Mouse (Mus musculus) intestine, embryonic 15.5 days (tissue): Measurements from ENCODE around the gene Ano9. TPM values are rescaled to one million over a fixed set of nuclear protein-coding genes. Genes with fewer than 3 reads are reported as not detected.
A peak's percentile ranks its signal among the peaks of the same experiment; 100 is the strongest.

Source experiments
- ATAC-seq: fragments of 200-750 bp; cut with Nextera tagmentation; 2 replicates; pipeline ENCODE4 v1.8.0; 2017; ENCODE audit warnings: moderate TSS enrichment, moderate library complexity
- H3K27ac ChIP-seq: fragments of 300-500 bp; sonication (generic); 2 replicates; pipeline ENCODE4 v1.5.1; 2015; ENCODE audit warnings: mild to moderate bottlenecking, inconsistent platforms
- H3K27me3 ChIP-seq: fragments of 300-500 bp; sonication (generic); replicated peaks from 2 replicates; pipeline ENCODE4 v1.6.1; 2015; ENCODE audit warnings: inconsistent platforms
- H3K36me3 ChIP-seq: fragments of 300-500 bp; sonication (generic); 2 replicates; pipeline ENCODE4 v1.6.1; 2015; ENCODE audit warnings: inconsistent platforms
- H3K4me1 ChIP-seq: fragments of 300-500 bp; sonication (generic); replicated peaks from 2 replicates; pipeline ENCODE4 v1.6.1; 2015; ENCODE audit warnings: inconsistent platforms
- H3K4me2 ChIP-seq: fragments of 300-500 bp; sonication (generic); replicated peaks from 2 replicates; pipeline ENCODE4 v1.6.1; 2015; ENCODE audit warnings: mild to moderate bottlenecking, inconsistent platforms
- H3K4me3 ChIP-seq: fragments of 300-500 bp; sonication (generic); replicated peaks from 2 replicates; pipeline ENCODE4 v1.5.1; 2015; ENCODE audit warnings: inconsistent platforms
- H3K9ac ChIP-seq: fragments of 300-500 bp; sonication (generic); 2 replicates; pipeline ENCODE4 v1.6.1; 2015; ENCODE audit warnings: inconsistent platforms
- H3K9me3 ChIP-seq: fragments of 300-500 bp; sonication (generic); 2 replicates; pipeline ENCODE4 v1.6.1; 2016; ENCODE audit warnings: inconsistent platforms
- WGBS: fragments of 180-500 bp; shearing (Covaris S2); methylation state at CpG from one replicate; pipeline ENCODE4 v1.1.7; 2015; 5-methylcytosine and 5-hydroxymethylcytosine counted together
- polyA plus RNA-seq: library from polyadenylated mRNA; unstranded; fragments of >200 nt; fragmentation: Nextera tagmentation; extraction: Ambion mirVana; gene quantifications from 2 replicates; pipeline ENCODE4 v1.2.1, GENCODE M21; 2015

The Ano9 gene
- polyA plus RNA-seq, result 29.5 and 35.3 TPM in 2 replicates

DNA sequence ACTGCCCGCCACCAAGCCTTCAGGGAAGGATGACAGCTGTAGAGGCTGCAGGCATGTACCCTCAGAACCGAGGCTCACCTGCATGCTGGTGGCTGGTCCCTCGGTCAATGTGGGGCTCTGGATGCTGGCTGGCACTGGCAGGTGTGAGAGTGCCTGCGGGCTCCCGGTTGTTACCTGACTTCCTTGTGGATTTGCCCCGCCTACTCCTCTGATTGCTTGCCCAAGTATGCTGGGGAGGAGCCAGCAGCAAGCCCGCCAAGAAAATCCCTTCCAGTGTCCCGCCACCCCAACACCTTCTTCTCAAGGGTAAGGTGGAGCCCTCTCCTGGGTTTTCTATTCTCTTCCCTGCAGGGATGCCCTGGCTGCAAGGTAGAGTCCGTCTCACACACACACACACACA lies at the start of gene Ano9:
TSS of gene Ano9 (minus strand) at position 171 of the 400 bp plus-strand sequence.
- ATAC-seq, result peak; percentile 71
- no peaks in the 10 kb centered on the region for H3K36me3 ChIP-seq
- peak within 1 kb of the TSS; percentile 43 for H3K9ac ChIP-seq
- no peaks in the 10 kb centered on the region for H3K9me3 ChIP-seq
- WGBS, result 7% methylated on average over 9 of the region's 9 CpGs
- H3K27ac ChIP-seq, result peak within 1 kb of the TSS; percentile 28
- peak within 1 kb of the TSS; percentile 57 for H3K4me2 ChIP-seq
- H3K4me1 ChIP-seq, result peaks cover 10% of the 10 kb centered on the region; the same call in 1 of the 2 replicates
- peak within 1 kb of the TSS; percentile 34 for H3K4me3 ChIP-seq
- no peaks in the 10 kb centered on the region for H3K27me3 ChIP-seq

DNA sequence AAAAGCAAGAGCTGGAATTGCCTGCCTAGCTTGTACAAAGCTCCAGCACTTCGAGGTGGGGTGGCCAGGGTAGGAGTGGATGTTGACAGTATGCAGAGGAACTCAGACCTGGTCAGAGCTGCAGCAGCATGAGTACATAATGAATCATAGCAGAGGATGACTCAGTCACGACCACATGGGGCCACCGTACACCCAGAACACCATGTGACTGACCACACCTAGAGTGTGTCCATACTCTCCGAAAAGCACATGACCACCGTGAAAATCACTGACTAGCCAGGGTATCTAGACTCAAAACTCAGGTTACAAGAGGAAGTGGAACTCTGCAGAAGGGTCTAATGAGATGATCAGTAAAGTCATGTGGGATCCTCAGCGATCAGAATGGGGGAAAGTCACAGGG lies 47.2 kb upstream of the Ano9 start:
- peaks cover 18% of the 10 kb centered on the region for H3K4me1 ChIP-seq
- H3K36me3 ChIP-seq, result peaks cover 38% of the 10 kb centered on the region
- H3K4me3 ChIP-seq, result no peak overlapping the region
- 0 out of 2 replicates have a peak overlapping the region, but pooled peaks have one; percentile 17 for H3K4me2 ChIP-seq
- no peaks in the 10 kb centered on the region for H3K9me3 ChIP-seq
- no peak overlapping the region for H3K9ac ChIP-seq
- 61% methylated on average over 6 of the region's 6 CpGs for WGBS
- no peaks in the 10 kb centered on the region for H3K27me3 ChIP-seq
- 0 out of 2 replicates have a peak overlapping the region, but pooled peaks have one; percentile 5 for H3K27ac ChIP-seq
- peak; percentile 67 for ATAC-seq

DNA sequence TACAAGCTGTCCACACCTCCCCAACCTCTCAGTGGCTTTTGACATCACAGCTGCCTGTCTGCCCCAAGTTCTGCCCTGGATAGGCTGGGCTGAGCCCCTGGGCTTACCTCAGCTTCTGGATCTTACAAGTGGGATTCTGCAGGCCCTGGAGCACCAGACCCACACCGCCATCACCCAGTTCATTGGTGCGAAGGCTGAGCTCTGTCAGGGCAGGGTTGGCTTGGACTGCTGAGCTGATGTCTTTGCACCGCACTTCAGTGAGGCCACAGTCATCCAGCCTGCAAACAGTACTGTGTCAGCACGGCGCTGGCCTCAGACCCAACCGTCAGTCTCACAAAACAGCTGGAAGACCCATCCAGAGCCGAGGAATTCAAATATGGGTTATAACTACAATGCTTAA lies 46.8 kb upstream of the Ano9 start:
- WGBS, result 90% methylated on average over 7 of the region's 7 CpGs
- Histone ChIP-seq H3K4me1 (peaks cover 17% of the 10 kb centered on the region), H3K9me3 (no peaks in the 10 kb centered on the region), H3K9ac (no peak overlapping the region), H3K4me3 (no peak overlapping the region), H3K36me3 (peaks cover 38% of the 10 kb centered on the region), H3K27me3 (no peaks in the 10 kb centered on the region), H3K27ac (0 out of 2 replicates have a peak overlapping the region, but pooled peaks have one; percentile 5), H3K4me2 (no peak overlapping the region)
- ATAC-seq, result no peak

DNA sequence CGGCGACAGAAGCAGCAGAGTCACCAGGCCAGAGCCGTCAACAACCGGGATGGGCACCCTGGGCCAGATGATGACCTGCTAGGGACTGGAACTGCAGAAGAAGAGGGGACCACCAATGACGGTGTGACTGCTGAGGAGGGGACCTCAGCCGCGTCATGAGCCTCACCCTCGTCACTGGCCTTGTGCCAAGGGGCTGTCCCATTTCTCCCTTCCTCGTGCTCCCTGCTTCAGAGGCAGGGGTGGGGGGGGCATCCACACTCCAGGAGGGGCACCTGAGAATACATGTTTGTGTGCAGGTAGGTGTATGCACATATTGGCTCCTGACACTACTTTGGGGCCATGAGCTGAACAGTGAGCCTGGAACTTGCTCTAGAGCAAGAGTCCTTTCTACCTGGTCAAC lies 37.8 kb upstream of the Ano9 start:
- ATAC-seq, result no peak

DNA sequence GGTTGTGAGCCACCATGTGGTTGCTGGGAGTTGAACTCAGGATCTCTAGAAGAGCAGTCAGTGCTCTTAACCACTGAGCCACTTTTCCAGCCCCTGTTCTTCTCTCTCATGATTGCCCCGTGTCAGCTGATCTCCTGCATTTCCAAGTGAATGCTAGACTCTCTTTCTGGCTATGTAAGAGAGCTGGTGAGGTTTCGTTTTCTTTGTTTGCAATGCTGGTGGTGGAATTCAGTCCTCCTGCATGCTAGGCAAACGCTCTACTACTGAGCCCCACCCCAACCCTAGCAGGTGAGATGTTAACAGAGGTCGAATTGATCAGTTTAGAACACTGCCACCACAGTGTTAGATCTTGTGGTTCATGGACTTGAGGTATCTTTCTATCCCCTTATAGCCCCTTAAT lies 31.0 kb upstream of the Ano9 start:
- WGBS, result 60% methylated on average over 4 of the region's 4 CpGs

More for the DNA sequence above, 37.8 kb upstream of the Ano9 start:
- Histone ChIP-seq H3K4me2 (no peak overlapping the region), H3K4me3 (no peak overlapping the region), H3K36me3 (peaks cover 27% of the 10 kb centered on the region), H3K9ac (no peak overlapping the region), H3K9me3 (no peaks in the 10 kb centered on the region), H3K4me1 (no peaks in the 10 kb centered on the region), H3K27ac (no peak overlapping the region), H3K27me3 (no peaks in the 10 kb centered on the region)
- 72% methylated on average over 9 of the region's 9 CpGs for whole genome bisulfite sequencing

DNA sequence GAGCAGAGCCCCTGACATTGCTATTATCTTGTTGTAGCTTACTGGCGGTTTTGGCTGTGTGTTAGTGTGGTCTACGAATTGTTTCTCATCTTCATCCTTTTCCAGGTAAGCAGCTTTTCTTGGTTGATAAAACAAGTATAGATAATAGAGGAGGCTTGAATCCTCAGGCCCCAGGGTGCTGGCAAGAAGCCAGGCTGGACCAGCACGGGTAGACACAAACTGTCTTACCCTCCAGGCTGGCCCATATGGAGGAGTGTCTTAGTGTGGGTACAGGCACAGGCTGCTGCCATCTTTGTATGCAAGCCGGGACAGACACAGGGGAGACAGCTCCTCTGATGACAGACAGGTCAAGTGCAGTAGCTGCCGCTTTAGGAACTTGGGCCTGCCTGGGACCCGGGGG lies 29.4 kb upstream of the Ano9 start:
- 82% methylated on average over 6 of the region's 6 CpGs for WGBS
- Histone ChIP-seq H3K9ac (no peak overlapping the region), H3K4me3 (no peak overlapping the region), H3K4me1 (no peaks in the 10 kb centered on the region), H3K9me3 (no peaks in the 10 kb centered on the region), H3K27ac (no peak overlapping the region), H3K36me3 (no peaks in the 10 kb centered on the region; the same call in none of the 2 replicates), H3K4me2 (no peak overlapping the region), H3K27me3 (no peaks in the 10 kb centered on the region)
- no peak for ATAC-seq

More for the DNA sequence above, 31.0 kb upstream of the Ano9 start:
- Histone ChIP-seq H3K27ac (no peak overlapping the region), H3K4me3 (no peak overlapping the region), H3K9me3 (no peaks in the 10 kb centered on the region), H3K4me2 (no peak overlapping the region), H3K27me3 (no peaks in the 10 kb centered on the region), H3K9ac (no peak overlapping the region), H3K36me3 (no peaks in the 10 kb centered on the region; the same call in 1 of the 2 replicates), H3K4me1 (no peaks in the 10 kb centered on the region)
- ATAC-seq, result no peak

DNA sequence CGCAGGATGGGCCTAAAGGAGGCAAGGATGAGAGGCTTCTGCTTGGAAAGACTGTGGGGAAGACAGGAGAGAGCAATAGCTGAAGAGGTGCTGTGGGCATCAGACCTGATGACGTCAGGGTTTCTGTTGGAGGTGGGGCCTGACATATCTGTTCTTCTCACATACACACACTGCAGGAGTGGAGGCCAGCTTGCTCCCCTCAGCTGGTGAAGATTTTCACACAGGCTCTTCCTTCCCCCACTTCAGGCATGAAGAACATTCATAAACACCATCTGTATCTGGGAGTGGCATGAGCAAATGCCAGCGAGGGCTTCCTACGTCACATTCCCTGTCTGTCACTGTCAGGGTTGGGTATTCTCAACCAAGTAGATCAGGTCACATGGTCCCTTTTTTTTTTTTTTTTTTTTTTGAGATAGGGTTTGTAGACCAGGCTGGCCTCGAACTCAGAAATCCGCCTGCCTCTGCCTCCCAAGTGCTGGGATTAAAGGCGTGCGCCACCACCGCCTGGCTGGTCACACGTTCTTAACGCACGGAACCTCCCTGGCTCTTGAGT lies 28.5 kb upstream of the Ano9 start:
- H3K4me2 ChIP-seq, result no peak overlapping the region
- no peak overlapping the region for H3K4me3 ChIP-seq
- no peaks in the 10 kb centered on the region; the same call in none of the 2 replicates for H3K36me3 ChIP-seq
- no peaks in the 10 kb centered on the region for H3K27me3 ChIP-seq
- 91% methylated on average over 12 of the region's 12 CpGs for WGBS
- H3K4me1 ChIP-seq, result no peaks in the 10 kb centered on the region
- no peaks in the 10 kb centered on the region for H3K9me3 ChIP-seq
- H3K27ac ChIP-seq, result no peak overlapping the region
- H3K9ac ChIP-seq, result no peak overlapping the region
- ATAC-seq, result no peak

DNA sequence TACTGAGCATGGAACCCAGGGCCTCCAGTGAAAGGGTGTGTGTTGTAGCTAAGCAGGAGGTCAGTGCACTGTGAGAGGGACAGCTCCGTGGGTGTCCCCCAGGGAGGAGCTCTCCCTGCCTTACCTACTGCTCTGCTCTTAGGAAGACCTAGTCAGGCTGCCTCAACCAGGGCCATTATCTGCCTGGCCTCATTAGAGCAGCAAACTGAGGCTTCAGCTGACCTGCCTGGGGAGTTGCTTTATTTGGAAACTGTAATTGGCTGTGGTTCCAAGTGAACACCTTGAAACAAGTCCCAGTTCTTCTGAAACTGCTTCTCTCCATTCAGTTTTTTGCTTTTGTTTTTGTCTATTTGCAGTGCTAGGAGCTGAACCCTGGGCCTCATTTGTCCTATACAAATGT lies 27.8 kb upstream of the Ano9 start:
- H3K36me3 ChIP-seq, result no peaks in the 10 kb centered on the region; the same call in none of the 2 replicates
- no peak overlapping the region for H3K4me2 ChIP-seq
- H3K27ac ChIP-seq, result no peak overlapping the region
- no peak overlapping the region for H3K9ac ChIP-seq
- no peak overlapping the region for H3K4me3 ChIP-seq
- 63% methylated on average over 1 of the region's 1 CpGs for WGBS
- H3K4me1 ChIP-seq, result no peaks in the 10 kb centered on the region
- H3K9me3 ChIP-seq, result no peaks in the 10 kb centered on the region
- ATAC-seq, result no peak
- H3K27me3 ChIP-seq, result no peaks in the 10 kb centered on the region

DNA sequence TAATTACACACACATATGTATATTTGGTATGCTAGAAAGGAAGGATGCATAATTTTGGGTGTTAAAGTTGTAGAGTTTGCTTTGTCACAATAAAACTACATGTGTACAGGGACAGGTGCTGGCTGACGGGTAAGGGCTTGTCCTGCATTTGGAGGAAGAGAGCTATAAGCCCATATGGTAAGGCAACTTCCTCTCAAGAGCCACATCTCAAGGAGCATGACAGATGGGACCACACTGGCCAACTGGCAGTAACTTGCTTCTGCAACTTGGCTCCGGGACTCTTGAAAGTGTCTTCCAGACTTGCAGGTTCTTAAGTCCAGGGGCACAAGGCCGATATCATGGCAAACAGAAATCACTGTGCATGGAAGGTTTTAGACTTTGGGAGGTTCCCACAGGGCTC lies 27.0 kb upstream of the Ano9 start:
- 92% methylated on average over 3 of the region's 3 CpGs for WGBS
- Histone ChIP-seq H3K4me2 (no peak overlapping the region), H3K4me1 (no peaks in the 10 kb centered on the region), H3K36me3 (no peaks in the 10 kb centered on the region; the same call in none of the 2 replicates), H3K27me3 (no peaks in the 10 kb centered on the region), H3K4me3 (no peak overlapping the region), H3K9ac (no peak overlapping the region), H3K9me3 (no peaks in the 10 kb centered on the region), H3K27ac (no peak overlapping the region)
- ATAC-seq, result no peak

DNA sequence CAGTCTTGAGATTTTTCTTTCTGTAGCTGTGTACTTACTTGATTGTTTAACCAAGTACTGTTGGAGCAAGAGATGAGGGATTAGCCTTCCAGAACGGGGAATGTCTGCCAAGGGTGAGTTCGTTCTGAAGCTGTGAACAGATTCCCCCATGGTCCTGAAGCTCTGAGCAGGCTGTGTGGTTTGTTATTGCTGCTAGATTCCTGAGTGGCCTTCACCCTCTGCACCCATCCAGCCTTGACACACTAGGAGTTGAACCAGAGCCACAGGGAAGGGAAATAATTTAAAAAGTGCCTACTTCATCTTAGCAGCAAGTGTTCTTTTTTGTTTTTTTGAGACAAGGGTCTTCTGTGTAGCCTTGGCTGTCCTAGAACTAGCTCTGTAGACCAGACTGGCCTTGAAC lies 26.3 kb upstream of the Ano9 start:
- no peak overlapping the region for H3K9ac ChIP-seq
- H3K27ac ChIP-seq, result no peak overlapping the region
- H3K9me3 ChIP-seq, result no peaks in the 10 kb centered on the region
- no peak overlapping the region for H3K4me2 ChIP-seq
- WGBS, result 67% methylated on average over 2 of the region's 2 CpGs
- H3K27me3 ChIP-seq, result no peaks in the 10 kb centered on the region
- no peaks in the 10 kb centered on the region; the same call in none of the 2 replicates for H3K36me3 ChIP-seq
- H3K4me3 ChIP-seq, result no peak overlapping the region
- ATAC-seq, result no peak
- H3K4me1 ChIP-seq, result no peaks in the 10 kb centered on the region

DNA sequence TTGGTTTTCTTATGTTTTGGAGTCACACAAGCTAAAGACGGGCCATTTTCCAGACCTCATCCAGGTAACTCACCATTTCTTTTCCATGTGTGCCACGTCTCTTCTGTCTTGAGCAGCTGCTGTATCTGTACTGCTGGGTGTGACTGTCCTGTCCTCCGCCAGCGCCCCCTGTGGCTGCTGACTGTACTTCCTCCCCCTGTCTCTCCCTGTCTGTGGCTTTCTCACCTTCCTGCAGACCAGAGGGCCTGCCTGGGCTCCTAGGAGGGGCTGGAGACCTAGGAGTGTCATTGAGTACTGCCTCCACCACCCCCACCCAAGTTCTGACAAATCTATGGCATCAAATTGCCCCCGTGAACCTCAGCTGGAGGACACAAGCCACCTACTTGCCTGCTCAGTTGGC lies 25.5 kb upstream of the Ano9 start:
- Histone ChIP-seq H3K9ac (no peak overlapping the region), H3K27ac (no peak overlapping the region), H3K4me1 (no peaks in the 10 kb centered on the region), H3K27me3 (no peaks in the 10 kb centered on the region), H3K4me3 (no peak overlapping the region), H3K4me2 (no peak overlapping the region), H3K9me3 (no peaks in the 10 kb centered on the region), H3K36me3 (peaks cover under 1% of the 10 kb centered on the region)
- 50% methylated on average over 5 of the region's 5 CpGs for WGBS
- ATAC-seq, result peak; percentile 49; the same call in 1 of the 2 replicates

DNA sequence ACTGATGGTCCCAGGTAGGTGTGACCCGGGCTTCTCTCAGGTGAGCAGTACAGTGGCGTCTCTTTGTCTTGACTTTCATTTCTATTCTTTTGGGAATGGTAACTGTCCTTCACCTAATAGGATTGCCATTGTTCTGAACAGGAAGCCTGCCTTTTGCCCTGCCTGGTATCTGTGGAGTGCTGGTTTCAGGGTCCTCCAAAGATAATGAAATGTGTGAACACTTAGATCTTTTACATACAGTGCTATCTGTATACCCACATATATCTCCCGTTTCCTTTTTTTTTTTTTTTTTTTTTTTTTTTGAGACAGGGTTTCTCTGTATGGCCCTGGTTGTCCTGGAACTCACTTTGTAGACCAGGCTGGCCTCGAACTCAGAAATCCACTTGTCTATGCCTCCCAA lies 23.7 kb upstream of the Ano9 start:
- no peaks in the 10 kb centered on the region for H3K27me3 ChIP-seq
- ATAC-seq, result no peak
- no peak overlapping the region for H3K9ac ChIP-seq
- no peaks in the 10 kb centered on the region for H3K9me3 ChIP-seq
- H3K4me2 ChIP-seq, result no peak overlapping the region
- no peak overlapping the region for H3K4me3 ChIP-seq
- no peaks in the 10 kb centered on the region for H3K4me1 ChIP-seq
- no peak overlapping the region for H3K27ac ChIP-seq
- peaks cover 5% of the 10 kb centered on the region for H3K36me3 ChIP-seq
- WGBS, result 80% methylated on average over 4 of the region's 4 CpGs
